Mouse (Mus musculus): ENCODE results near the gene Milr1. TPM values are rescaled to one million over a fixed set of nuclear protein-coding genes. Genes with fewer than 3 reads are reported as not detected.

The Milr1 gene
- polyA plus RNA-seq, 2 experiments = 1.9 to 2.1 TPM

DNA sequence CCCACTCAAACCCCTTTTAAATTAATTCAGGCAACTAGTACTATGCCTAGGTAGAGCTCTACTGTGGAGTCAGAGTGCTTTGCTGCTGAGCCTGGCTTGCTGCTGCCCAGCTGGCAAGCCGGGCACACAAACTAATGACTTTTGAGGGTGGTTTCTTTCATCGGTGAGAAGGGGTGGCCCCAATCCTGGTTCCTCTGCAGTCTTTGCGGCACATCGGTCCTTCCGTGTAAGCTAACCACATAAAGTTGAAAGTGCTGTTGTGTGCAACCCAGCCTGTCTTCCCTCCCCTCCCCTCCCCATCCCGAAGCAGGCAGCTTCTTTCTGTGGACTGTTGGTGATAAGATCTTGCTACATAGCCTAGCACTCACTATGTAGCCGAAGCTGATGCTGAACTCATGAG, 1.1 kb downstream of the Milr1 start:
- Histone ChIP-seq H3K4me3 (replicated peaks; ENCODE audit: low read length) (no peak overlapping the region), H3K9me3 (ENCODE audit: control insufficient read depth, low read length) (no peaks in the 10 kb centered on the region), H3K4me2 (replicated peaks; ENCODE audit: low read depth, low read length, severe bottlenecking) (no peak overlapping the region), H3K27ac (replicated peaks; ENCODE audit: low read depth, low read length) (no peak overlapping the region), H3K27me3 (ENCODE audit: control insufficient read depth, insufficient read depth, low read length) (no peaks in the 10 kb centered on the region), H3K36me3 (ENCODE audit: control insufficient read depth, insufficient read depth, low read length) (no peaks in the 10 kb centered on the region), H3K9ac (ENCODE audit: low read depth, low read length, severe bottlenecking) (no peak overlapping the region), H3K4me1 (ENCODE audit: control insufficient read depth, insufficient read depth, low read length) (no peaks in the 10 kb centered on the region)
- no peak for DNase-seq (ENCODE audit: low spot score)
- 86% methylated on average over 7 of the region's 7 CpGs for WGBS
- no peak for TF ChIP-seq POLR2A (IDR thresholded peaks at IDR 0.05; ENCODE audit: borderline replicate concordance, extremely low read depth, insufficient read depth, insufficient read length)
- ATAC-seq (ENCODE audit: low FRiP score, low read depth) = no peak

DNA sequence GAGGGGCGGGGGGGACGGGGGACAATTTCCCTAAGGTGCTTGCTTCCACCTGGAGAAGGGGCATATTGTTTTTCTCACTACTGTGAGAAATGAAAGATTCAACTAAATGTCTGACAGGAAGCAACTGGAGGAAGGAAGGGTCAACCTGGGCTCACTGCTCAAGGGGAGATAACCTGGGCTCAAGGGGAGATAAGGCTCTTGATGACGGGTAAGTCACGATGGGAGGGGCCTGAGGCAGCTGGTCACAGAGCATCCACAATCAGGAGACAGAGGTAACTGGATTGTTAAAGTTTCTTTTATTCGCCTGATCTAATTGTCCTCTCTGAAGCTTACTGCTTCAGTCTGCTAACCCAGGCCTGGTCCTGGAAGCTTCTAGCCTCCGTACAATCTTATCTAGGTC, 2.3 kb downstream of the Milr1 start:
- Histone ChIP-seq H3K9ac (ENCODE audit: low read depth, low read length, severe bottlenecking) (no peak overlapping the region), H3K4me1 (ENCODE audit: control insufficient read depth, insufficient read depth, low read length) (no peaks in the 10 kb centered on the region), H3K36me3 (ENCODE audit: control insufficient read depth, insufficient read depth, low read length) (no peaks in the 10 kb centered on the region), H3K9me3 (ENCODE audit: control insufficient read depth, low read length) (no peaks in the 10 kb centered on the region), H3K4me2 (replicated peaks; ENCODE audit: low read depth, low read length, severe bottlenecking) (no peak overlapping the region), H3K4me3 (replicated peaks; ENCODE audit: low read length) (no peak overlapping the region), H3K27ac (replicated peaks; ENCODE audit: low read depth, low read length) (no peak overlapping the region), H3K27me3 (ENCODE audit: control insufficient read depth, insufficient read depth, low read length) (no peaks in the 10 kb centered on the region)
- TF ChIP-seq POLR2A (IDR thresholded peaks at IDR 0.05; ENCODE audit: borderline replicate concordance, extremely low read depth, insufficient read depth, insufficient read length) = no peak
- no peak for ATAC-seq (ENCODE audit: low FRiP score, low read depth)
- 87% methylated on average over 6 of the region's 6 CpGs for WGBS
- no peak for DNase-seq (ENCODE audit: low spot score)

DNA sequence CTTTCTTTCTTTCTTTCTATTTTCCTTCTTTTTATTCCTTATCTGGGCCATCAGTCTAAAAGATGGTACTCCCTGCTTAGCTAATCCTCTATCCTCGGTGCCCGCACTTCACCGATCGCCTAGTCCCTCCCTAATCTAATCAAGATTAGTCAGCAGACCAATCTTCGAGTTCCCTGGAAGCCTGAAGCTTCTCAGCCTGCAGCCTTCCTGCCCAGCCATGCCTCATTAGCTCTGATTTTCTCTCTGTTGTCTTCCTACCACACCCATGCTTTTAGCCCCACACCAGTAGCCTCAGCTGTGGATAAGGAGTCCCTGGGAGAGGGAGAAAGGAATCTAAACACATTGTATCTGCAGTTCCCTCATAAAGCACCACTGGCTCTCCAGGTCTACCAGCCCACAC, 4.6 kb downstream of the Milr1 start:
- Histone ChIP-seq H3K27me3 (ENCODE audit: control insufficient read depth, insufficient read depth, low read length) (no peaks in the 10 kb centered on the region), H3K9me3 (ENCODE audit: control insufficient read depth, low read length) (no peaks in the 10 kb centered on the region), H3K4me3 (replicated peaks; ENCODE audit: low read length) (no peak overlapping the region), H3K36me3 (ENCODE audit: control insufficient read depth, insufficient read depth, low read length) (no peaks in the 10 kb centered on the region), H3K9ac (ENCODE audit: low read depth, low read length, severe bottlenecking) (no peak overlapping the region), H3K27ac (replicated peaks; ENCODE audit: low read depth, low read length) (no peak overlapping the region), H3K4me2 (replicated peaks; ENCODE audit: low read depth, low read length, severe bottlenecking) (no peak overlapping the region), H3K4me1 (ENCODE audit: control insufficient read depth, insufficient read depth, low read length) (no peaks in the 10 kb centered on the region)
- 75% methylated on average over 5 of the region's 5 CpGs for WGBS
- DNase-seq (ENCODE audit: low spot score) (no peak), ATAC-seq (ENCODE audit: low FRiP score, low read depth) (no peak)
- no peak for TF ChIP-seq POLR2A (IDR thresholded peaks at IDR 0.05; ENCODE audit: borderline replicate concordance, extremely low read depth, insufficient read depth, insufficient read length)

DNA sequence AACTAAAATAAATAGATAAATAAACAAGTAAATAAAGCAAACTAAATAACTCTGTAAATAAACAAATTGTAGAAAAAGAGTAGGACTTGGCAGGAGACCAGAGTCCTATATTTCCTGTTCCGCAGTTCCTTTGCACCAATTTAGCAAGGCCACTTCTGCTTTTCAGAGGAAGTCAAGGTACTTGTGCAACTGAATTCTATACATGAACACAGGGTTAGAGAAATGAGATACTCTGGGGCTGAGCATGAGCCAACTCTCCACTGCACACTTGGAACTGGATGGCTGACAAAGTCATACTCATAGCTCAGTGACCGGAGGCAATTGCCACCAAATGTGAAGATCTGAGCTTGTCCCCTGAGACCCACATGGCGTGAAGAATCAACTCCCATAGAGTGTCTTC, 8.0 kb downstream of the Milr1 start:
- DNase-seq (ENCODE audit: low spot score) (no peak), ATAC-seq (ENCODE audit: low FRiP score, low read depth) (no peak)
- H3K27ac ChIP-seq (replicated peaks; ENCODE audit: low read depth, low read length) = no peak overlapping the region
- H3K9ac ChIP-seq (ENCODE audit: low read depth, low read length, severe bottlenecking) = no peak overlapping the region
- no peaks in the 10 kb centered on the region for H3K27me3 ChIP-seq (ENCODE audit: control insufficient read depth, insufficient read depth, low read length)
- no peak for TF ChIP-seq POLR2A (IDR thresholded peaks at IDR 0.05; ENCODE audit: borderline replicate concordance, extremely low read depth, insufficient read depth, insufficient read length)
- H3K4me3 ChIP-seq (replicated peaks; ENCODE audit: low read length) = no peak overlapping the region
- 85% methylated on average over 3 of the region's 3 CpGs for WGBS
- H3K4me2 ChIP-seq (replicated peaks; ENCODE audit: low read depth, low read length, severe bottlenecking) = no peak overlapping the region
- H3K36me3 ChIP-seq (ENCODE audit: control insufficient read depth, insufficient read depth, low read length) = 0 out of 2 replicates have a peak, but pooled peaks cover 2% of the 10 kb centered on the region
- peaks cover 4% of the 10 kb centered on the region; the same call in 1 of the 2 replicates for H3K4me1 ChIP-seq (ENCODE audit: control insufficient read depth, insufficient read depth, low read length)
- no peaks in the 10 kb centered on the region for H3K9me3 ChIP-seq (ENCODE audit: control insufficient read depth, low read length)

DNA sequence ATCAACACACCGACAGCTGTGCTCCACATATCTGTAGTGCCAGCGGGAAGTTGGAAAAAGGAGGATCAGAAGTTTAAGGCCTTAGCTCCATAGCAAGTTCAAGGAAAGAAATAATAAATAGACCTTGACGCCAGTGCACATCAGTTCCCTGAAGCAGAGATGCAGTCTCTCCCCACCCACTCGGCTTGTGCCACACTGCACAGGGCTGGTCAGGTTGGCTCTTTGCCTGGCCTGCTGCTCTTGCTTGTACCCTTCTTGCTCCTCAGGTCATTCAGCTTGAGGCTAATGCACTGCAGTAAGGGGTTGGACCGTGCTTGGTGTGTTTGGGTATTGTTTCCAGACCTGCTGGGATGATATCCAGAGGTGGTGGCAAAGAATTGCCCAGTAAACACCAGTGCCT, 9.5 kb downstream of the Milr1 start:
- Histone ChIP-seq H3K9me3 (ENCODE audit: control insufficient read depth, low read length) (no peaks in the 10 kb centered on the region), H3K4me3 (replicated peaks; ENCODE audit: low read length) (no peak overlapping the region), H3K27me3 (ENCODE audit: control insufficient read depth, insufficient read depth, low read length) (no peaks in the 10 kb centered on the region), H3K36me3 (ENCODE audit: control insufficient read depth, insufficient read depth, low read length) (peaks cover 10% of the 10 kb centered on the region; the same call in 1 of the 2 replicates), H3K9ac (ENCODE audit: low read depth, low read length, severe bottlenecking) (no peak overlapping the region), H3K4me1 (ENCODE audit: control insufficient read depth, insufficient read depth, low read length) (peaks cover 4% of the 10 kb centered on the region; the same call in 1 of the 2 replicates), H3K4me2 (replicated peaks; ENCODE audit: low read depth, low read length, severe bottlenecking) (no peak overlapping the region), H3K27ac (replicated peaks; ENCODE audit: low read depth, low read length) (no peak overlapping the region)
- DNase-seq (ENCODE audit: low spot score) = no peak
- WGBS = 90% methylated on average over 5 of the region's 5 CpGs
- ATAC-seq (ENCODE audit: low FRiP score, low read depth) = no peak
- no peak for TF ChIP-seq POLR2A (IDR thresholded peaks at IDR 0.05; ENCODE audit: borderline replicate concordance, extremely low read depth, insufficient read depth, insufficient read length)
